23 mouse cellular contexts compared by ENCODE assay signal in the genomic region with DNA sequence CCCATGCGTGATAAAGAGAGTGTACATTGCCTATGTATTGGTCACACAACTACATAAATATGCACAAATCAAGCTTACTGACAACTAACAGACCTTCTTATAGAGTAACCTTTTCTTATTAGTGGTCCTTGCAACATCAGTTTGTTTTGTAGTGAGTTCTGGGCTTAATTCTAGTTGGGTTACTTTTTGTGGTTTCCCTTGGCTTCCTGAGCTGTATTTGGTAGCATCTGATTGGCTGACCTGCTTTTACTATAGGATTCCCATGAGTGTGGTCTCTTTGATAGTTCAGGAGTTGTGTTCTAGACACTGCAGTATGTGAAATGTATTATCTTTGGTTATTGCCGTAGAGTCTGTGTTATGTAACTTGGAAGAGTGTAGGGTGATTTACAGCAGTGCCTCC. TPM values are rescaled to one million over a fixed set of nuclear protein-coding genes. Genes with fewer than 3 reads are reported as not detected.
"Had no signal": no experiment of that assay in that cellular context is flagged by ENCODE, and none has a peak within 500 bp of the region (broad histone marks: within the 10 kb centered on the region; RNA-seq: fewer than 3 reads in every experiment).

No protein-coding gene starts in this region.

- ATAC-seq: lung, postnatal 0 days had no signal

- DNase-seq: kidney, adult 18-20 months; kidney, postnatal 10 days; kidney, postnatal 4 days; lung, adult 2 months; lung, postnatal 36 days; midbrain, embryonic 14.5 days; right cerebral cortex, postnatal 25 days had no signal

RNA-seq across cellular contexts. Expression of gene Il2ra, which starts 15.0 kb away (rescaled TPM):
- total RNA-seq: layer of hippocampus, postnatal 10 days; megakaryocyte progenitor cell, adult 5-6 weeks had no signal
- polyA plus RNA-seq: kidney, embryonic 14.5 days; limb, embryonic 10.5 days; limb, embryonic 14.5 days; liver, embryonic 15.5 days; midbrain, embryonic 10.5 days; midbrain, embryonic 14.5 days; stomach, postnatal 0 days had no signal

RNA-seq across cellular contexts. Expression of gene Gm17490, which starts 31.5 kb away (rescaled TPM):
- total RNA-seq: layer of hippocampus, adult 2 months; layer of hippocampus, postnatal 10 days; left cerebral cortex, adult 18-20 months; left cerebral cortex, postnatal 14 days; megakaryocyte progenitor cell, adult 5-6 weeks; monocyte, adult 5-6 weeks had no signal
- polyA plus RNA-seq: kidney, embryonic 14.5 days; limb, embryonic 10.5 days; limb, embryonic 14.5 days; liver, embryonic 11.5 days; liver, embryonic 15.5 days; lung, adult 2 months; lung, postnatal 0 days; midbrain, embryonic 10.5 days; midbrain, embryonic 14.5 days; neural tube, embryonic 13.5 days; small intestine, adult 2 months; stomach, postnatal 0 days had no signal
